Mouse (Mus musculus) midbrain, embryonic 12.5 days (tissue): Measurements from ENCODE around the gene Zfp580. TPM values are rescaled to one million over a fixed set of nuclear protein-coding genes. Genes with fewer than 3 reads are reported as not detected.
A peak's percentile ranks its signal among the peaks of the same experiment; 100 is the strongest.
"Not testable (repeated sequence)": the region's sequence is repeated elsewhere in the genome, so short reads cannot be mapped to it uniquely, and the experiment has no call there.

Source experiments
- ATAC-seq: fragments of 200-750 bp; cut with Nextera tagmentation; 2 replicates; pipeline ENCODE4 v1.8.0; 2017; ENCODE audit warnings: low read depth, moderate TSS enrichment, moderate library complexity; ENCODE audit not compliant: low FRiP score
- H3K27ac ChIP-seq: fragments of 300-500 bp; sonication (generic); replicated peaks from 2 replicates; pipeline ENCODE4 v1.5.1; 2016; ENCODE audit warnings: mild to moderate bottlenecking
- H3K27me3 ChIP-seq: fragments of 300-500 bp; sonication (generic); 2 replicates; pipeline ENCODE4 v1.6.1; 2016; ENCODE audit warnings: mild to moderate bottlenecking
- H3K36me3 ChIP-seq: fragments of 300-500 bp; sonication (generic); 2 replicates; pipeline ENCODE4 v1.6.1; 2016
- H3K4me1 ChIP-seq: fragments of 300-500 bp; sonication (generic); 2 replicates; pipeline ENCODE4 v1.6.1; 2016
- H3K4me2 ChIP-seq: fragments of 300-500 bp; sonication (generic); replicated peaks from 2 replicates; pipeline ENCODE4 v1.6.1; 2016; ENCODE audit warnings: mild to moderate bottlenecking, moderate library complexity
- H3K4me3 ChIP-seq: fragments of 300-500 bp; sonication (generic); 2 replicates; pipeline ENCODE4 v1.5.1; 2016; ENCODE audit warnings: mild to moderate bottlenecking
- H3K9ac ChIP-seq: fragments of 300-500 bp; sonication (generic); replicated peaks from 2 replicates; pipeline ENCODE4 v1.6.1; 2016; ENCODE audit warnings: mild to moderate bottlenecking, moderate library complexity
- H3K9me3 ChIP-seq: fragments of 300-500 bp; sonication (generic); 2 replicates; pipeline ENCODE4 v1.6.1; 2016; ENCODE audit warnings: mild to moderate bottlenecking
- WGBS: fragments of 180-500 bp; shearing (Covaris S2); methylation state at CpG from one replicate; pipeline ENCODE4 v1.1.7; 2016; 5-methylcytosine and 5-hydroxymethylcytosine counted together
- polyA plus RNA-seq: library from polyadenylated mRNA; unstranded; fragments of >200 nt; fragmentation: Nextera tagmentation; extraction: Ambion mirVana; gene quantifications from 2 replicates; pipeline ENCODE4 v1.2.1, GENCODE M21; 2016

Gene Zfp580
- polyA plus RNA-seq, 1 experiment from 2014 or later: 54.6 TPM

DNA sequence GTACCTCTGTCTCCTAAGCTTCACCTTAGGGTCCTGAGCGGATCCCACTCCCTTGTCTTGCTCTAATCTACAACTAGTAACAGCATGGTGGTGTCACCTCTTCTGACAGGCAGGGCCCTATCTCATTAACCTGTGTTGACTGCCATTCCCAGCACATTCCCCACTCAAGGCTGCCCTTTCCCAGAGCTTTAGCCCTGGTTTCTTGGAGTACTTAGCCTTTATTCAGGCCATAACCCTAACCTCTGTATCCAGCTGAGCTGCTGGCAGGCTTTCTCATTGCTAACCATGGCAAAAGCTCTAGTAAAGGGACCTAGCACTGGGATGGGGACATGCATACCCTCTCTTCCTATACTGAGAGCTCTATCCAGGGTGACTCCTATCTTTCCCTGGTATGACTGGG, 7.3 kb downstream of the Zfp580 start:
- H3K9me3 ChIP-seq: no peaks in the 10 kb centered on the region
- no peak overlapping the region for H3K27ac ChIP-seq
- no peak for ATAC-seq
- 91% methylated on average over 1 of the region's 1 CpGs for WGBS
- H3K4me1 ChIP-seq: peaks cover 35% of the 10 kb centered on the region
- H3K4me2 ChIP-seq: no peak overlapping the region
- no peak overlapping the region for H3K4me3 ChIP-seq
- no peak overlapping the region for H3K9ac ChIP-seq
- H3K27me3 ChIP-seq: peaks cover 53% of the 10 kb centered on the region
- H3K36me3 ChIP-seq: no peaks in the 10 kb centered on the region

DNA sequence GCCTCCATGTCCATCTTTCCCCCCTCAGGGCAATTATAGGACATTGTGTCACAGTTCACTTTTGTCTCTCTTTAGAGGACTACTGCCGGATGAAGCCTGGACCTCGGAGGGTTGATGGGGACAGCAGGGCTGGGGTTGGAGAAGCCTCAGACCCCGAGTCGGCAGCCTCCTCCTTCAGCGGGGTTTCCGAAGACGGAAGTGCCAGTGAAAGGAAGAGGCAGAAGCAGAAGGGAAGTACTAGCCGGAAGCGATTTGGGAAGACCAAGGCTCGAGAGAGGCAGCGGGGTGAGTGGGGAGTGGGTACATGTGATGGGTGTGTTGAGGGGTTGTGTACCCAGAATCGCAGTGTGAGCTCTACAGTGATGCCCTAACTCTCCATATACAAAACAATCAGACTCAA, 8.1 kb downstream of the Zfp580 start:
- Histone ChIP-seq H3K4me2 (no peak overlapping the region), H3K9ac (peak overlapping the region; percentile 81; the same call in 1 of the 2 replicates), H3K4me1 (peaks cover 37% of the 10 kb centered on the region), H3K27me3 (peaks cover 45% of the 10 kb centered on the region), H3K27ac (peak overlapping the region; percentile 99; the same call in 1 of the 2 replicates), H3K9me3 (no peaks in the 10 kb centered on the region), H3K4me3 (no peak overlapping the region), H3K36me3 (0 out of 2 replicates have a peak, but pooled peaks cover 3% of the 10 kb centered on the region)
- ATAC-seq: no peak
- WGBS: 94% methylated on average over 12 of the region's 12 CpGs

DNA sequence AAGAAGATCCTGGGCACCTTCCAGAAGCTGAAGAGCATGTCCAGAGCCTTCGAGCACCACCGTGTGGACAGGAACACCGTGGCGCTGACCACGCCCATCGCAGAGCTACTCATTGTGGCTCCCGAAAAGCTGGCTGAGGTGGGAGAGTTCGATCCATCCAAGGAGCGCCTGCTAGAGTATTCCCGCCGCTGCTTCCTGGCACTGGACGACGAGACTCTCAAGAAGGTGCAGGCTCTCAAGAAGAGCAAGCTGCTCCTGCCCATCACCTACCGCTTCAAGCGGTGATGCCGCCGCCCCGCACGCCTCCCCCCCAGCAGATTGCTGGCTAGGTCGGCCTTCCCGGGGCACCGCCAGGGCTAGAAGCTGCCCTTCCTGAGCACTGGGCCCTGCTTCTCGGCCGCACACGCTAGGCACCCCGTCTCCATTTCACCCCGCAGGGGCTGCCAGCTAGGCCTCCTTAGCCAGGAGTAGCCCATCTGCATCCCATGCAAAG, 8.9 kb downstream of the Zfp580 start:
- Histone ChIP-seq H3K9ac (peak overlapping the region; percentile 81), H3K4me2 (peak overlapping the region; percentile 85), H3K9me3 (no peaks in the 10 kb centered on the region), H3K4me3 (peak overlapping the region; percentile 61), H3K4me1 (peaks cover 40% of the 10 kb centered on the region), H3K36me3 (0 out of 2 replicates have a peak, but pooled peaks cover 5% of the 10 kb centered on the region), H3K27me3 (peaks cover 36% of the 10 kb centered on the region), H3K27ac (peak overlapping the region; percentile 99)
- peak; percentile 16 for ATAC-seq
- 4% methylated on average over 27 of the region's 27 CpGs for WGBS

DNA sequence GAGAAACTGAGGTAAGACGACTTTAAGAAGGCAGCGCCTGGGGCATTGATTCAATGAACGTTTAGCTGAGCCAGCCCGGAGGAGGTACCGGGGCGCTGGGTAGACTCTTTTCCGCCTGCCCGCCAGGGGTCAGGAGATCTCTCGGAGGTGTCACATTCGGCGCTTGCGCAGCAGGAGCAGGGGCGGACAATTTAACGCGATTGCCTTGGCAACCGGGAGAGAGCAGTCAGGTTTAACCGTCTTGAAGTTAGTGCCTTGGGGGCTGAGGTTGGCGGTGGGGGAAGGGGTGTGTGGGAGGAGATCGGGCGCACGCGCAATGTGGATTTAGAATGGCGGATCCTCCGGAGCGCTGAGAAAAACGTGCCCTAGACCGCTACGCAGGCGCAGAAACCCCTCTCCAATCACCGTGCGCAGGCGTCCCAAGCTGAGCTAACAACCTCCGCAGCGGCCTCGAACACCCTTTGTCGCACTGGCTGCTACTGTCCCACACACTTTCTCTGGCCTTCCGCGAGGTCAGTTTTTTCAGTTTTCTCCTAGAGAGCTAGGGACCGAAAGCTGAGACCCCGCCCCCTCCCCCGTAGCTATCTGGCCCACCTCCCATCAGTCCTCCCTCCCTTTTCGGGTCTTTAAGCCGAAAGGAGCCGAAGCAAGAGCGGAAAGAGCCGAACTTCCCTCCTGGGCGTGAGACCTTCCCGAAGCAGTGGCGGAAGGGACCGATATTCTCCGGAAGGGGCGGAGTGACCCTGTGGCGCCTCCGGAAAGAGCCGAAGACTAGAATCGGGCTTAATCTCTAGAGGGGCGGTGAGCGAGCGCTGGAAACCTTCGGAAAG, 9.8 kb downstream of the Zfp580 start:
- under 1% methylated on average over 60 of the region's 60 CpGs for WGBS
- peak overlapping the region; percentile 81 for H3K9ac ChIP-seq
- H3K27ac ChIP-seq: peak overlapping the region; percentile 99
- H3K4me2 ChIP-seq: peak overlapping the region; percentile 85
- peaks cover 10% of the 10 kb centered on the region; the same call in 1 of the 2 replicates for H3K36me3 ChIP-seq
- peak overlapping the region; percentile 61 for H3K4me3 ChIP-seq
- ATAC-seq: peak; percentile 87
- H3K27me3 ChIP-seq: peaks cover 27% of the 10 kb centered on the region
- peaks cover 40% of the 10 kb centered on the region for H3K4me1 ChIP-seq
- no peaks in the 10 kb centered on the region for H3K9me3 ChIP-seq

DNA sequence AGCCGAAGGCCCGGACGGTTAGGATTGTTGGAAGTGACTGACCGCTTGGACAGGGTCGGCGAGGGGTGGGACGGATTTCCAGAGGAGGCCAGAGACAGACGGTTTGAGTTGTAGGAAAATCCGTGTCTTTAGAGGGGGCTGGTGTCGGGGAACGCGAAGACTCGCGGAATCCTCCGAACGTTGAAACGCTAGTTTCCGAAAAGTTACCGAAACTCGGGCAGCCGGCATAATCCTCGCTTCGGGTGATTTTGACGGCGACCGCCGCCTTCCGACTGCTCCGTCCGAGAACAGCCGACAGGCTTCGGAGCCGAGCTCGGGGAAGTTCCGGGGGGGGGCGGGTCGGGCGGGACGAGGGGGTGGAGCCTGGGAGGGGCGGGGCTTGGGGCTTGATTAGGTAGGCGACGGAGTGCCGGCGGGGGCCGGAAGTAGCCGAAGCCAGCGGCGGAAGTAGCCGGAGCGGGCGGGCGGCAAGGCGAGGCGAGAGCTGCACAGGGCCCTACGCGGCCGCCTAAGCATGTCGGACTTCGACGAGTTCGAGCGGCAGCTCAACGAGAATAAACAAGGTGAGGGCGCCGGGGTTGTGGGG, 10.5 kb downstream of the Zfp580 start, which contains the start of gene U2af2:
TSS of gene U2af2 (plus strand) at position 370 of the 586 bp plus-strand sequence.
- Histone ChIP-seq H3K9ac (peak within 1 kb of the TSS; percentile 81), H3K9me3 (no peaks in the 10 kb centered on the region), H3K4me2 (peak within 1 kb of the TSS; percentile 85), H3K27me3 (peaks cover 20% of the 10 kb centered on the region), H3K4me3 (peak within 1 kb of the TSS; percentile 61), H3K36me3 (peaks cover 17% of the 10 kb centered on the region), H3K4me1 (peaks cover 37% of the 10 kb centered on the region), H3K27ac (peak within 1 kb of the TSS; percentile 99)
- under 1% methylated on average over 63 of the region's 65 CpGs for WGBS
- peak; percentile 80 for ATAC-seq

DNA sequence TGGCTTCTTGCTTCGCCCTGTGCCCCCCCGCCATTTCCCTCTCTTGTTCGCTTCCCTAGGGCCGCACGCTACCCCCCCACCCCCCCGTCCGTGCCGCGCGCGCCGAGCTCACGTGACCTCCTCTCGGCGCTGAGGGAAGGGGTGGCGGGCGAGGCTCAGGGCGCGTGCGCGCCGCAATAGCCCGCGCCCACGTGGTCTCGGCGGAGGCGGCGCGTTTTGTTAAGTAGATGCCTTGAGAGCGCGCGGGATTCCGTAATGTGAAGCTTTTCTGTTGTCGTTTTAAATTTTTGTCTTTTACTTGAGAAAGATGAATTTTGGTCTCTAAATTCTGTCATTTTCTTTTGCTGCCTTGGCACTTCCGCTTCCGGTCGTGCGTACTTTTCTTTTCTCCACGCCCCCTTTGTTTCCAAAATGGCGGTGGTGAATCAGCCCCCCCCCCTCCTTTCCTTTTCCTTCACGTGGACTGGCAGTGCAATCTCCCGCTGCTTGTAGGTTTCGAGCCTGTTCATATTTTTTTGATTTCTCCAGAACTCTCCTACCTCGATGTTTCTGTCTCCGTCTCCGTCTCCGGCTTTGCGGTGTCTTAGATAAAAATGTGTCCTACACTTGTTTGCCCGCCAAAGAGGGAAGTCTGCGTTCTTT, 11.1 kb downstream of the Zfp580 start:
- H3K4me3 ChIP-seq: peak overlapping the region; percentile 61
- H3K27me3 ChIP-seq: peaks cover 14% of the 10 kb centered on the region
- H3K9ac ChIP-seq: peak overlapping the region; percentile 81
- peaks cover 33% of the 10 kb centered on the region for H3K4me1 ChIP-seq
- peak overlapping the region; percentile 85 for H3K4me2 ChIP-seq
- peaks cover 23% of the 10 kb centered on the region for H3K36me3 ChIP-seq
- no peaks in the 10 kb centered on the region for H3K9me3 ChIP-seq
- peak; percentile 44 for ATAC-seq
- peak overlapping the region; percentile 99 for H3K27ac ChIP-seq
- under 1% methylated on average over 34 of the region's 51 CpGs for WGBS

DNA sequence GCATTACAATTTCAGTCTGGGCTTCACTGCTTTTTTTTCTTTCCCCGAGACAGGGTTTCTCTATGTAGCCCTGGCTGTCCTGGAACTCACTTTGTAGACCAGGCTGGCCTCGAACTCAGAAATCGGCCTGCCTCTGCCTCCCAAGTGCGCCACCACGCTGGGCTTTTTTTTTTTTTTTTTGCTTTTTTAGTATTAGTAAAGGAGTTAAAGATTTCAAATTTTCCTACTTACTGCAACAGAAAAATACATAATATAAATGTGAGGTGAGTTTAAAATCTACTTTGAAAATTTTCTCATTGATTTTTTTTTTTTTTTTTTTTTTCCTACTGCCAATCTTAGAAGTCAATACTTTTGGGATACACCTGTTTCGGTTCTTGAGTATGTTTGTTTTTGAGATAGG, 13.5 kb downstream of the Zfp580 start:
- ATAC-seq: no peak
- no peaks in the 10 kb centered on the region for H3K9me3 ChIP-seq
- H3K27ac ChIP-seq: no peak overlapping the region
- H3K4me2 ChIP-seq: no peak overlapping the region
- peaks cover 27% of the 10 kb centered on the region for H3K4me1 ChIP-seq
- 96% methylated on average over 6 of the region's 6 CpGs for WGBS
- peaks cover 47% of the 10 kb centered on the region for H3K36me3 ChIP-seq
- H3K27me3 ChIP-seq: no peaks in the 10 kb centered on the region
- no peak overlapping the region for H3K9ac ChIP-seq
- no peak overlapping the region for H3K4me3 ChIP-seq

DNA sequence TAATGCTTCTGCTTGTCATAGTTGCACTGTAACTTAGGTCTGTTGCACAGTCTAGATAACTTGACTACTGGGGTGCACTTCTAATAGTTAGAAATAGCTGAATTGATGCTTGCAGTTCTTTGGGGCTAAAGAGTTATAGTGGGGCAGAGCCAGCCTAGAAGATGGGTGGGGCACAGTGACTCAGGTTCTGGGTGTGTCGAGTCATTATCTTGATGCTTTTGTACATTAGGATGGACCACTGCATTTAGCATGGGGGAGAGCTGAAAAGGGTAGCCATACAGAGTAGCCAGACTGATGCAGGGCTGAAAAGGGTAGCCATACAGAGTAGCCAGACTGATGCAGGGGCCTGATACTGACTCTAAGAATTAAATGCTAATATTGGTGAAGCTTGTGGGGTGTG, 22.2 kb downstream of the Zfp580 start:
- H3K27me3 ChIP-seq: no peaks in the 10 kb centered on the region
- H3K4me2 ChIP-seq: no peak overlapping the region
- H3K4me3 ChIP-seq: no peak overlapping the region
- peaks cover 96% of the 10 kb centered on the region for H3K36me3 ChIP-seq
- H3K27ac ChIP-seq: no peak overlapping the region
- no peaks in the 10 kb centered on the region for H3K9me3 ChIP-seq
- no peak for ATAC-seq
- no peaks in the 10 kb centered on the region for H3K4me1 ChIP-seq
- no peak overlapping the region for H3K9ac ChIP-seq
- WGBS: 97% methylated on average over 1 of the region's 1 CpGs

DNA sequence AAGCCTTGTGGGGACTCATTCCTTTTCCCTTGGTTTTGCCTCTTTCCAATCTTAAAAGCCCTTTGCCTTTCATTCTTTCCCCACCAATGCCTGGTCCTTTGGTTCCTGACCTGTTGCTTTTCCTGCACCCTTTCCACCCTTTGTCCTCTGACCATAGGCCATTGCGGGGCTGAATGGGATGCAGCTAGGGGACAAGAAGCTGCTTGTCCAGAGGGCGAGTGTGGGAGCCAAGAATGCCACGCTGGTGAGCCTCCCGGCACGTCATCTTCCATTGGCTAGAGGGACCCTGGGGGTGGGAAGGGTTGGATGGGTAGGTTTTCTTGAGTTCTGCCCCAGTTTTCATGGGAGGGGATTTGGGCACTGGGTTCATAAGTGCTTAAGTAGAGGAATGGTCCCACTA, 23.6 kb downstream of the Zfp580 start:
- Histone ChIP-seq H3K9me3 (no peaks in the 10 kb centered on the region), H3K27me3 (no peaks in the 10 kb centered on the region), H3K36me3 (peaks cover 87% of the 10 kb centered on the region), H3K27ac (no peak overlapping the region), H3K4me3 (no peak overlapping the region), H3K4me2 (no peak overlapping the region), H3K4me1 (no peaks in the 10 kb centered on the region), H3K9ac (no peak overlapping the region)
- ATAC-seq: no peak
- 90% methylated on average over 5 of the region's 5 CpGs for WGBS

DNA sequence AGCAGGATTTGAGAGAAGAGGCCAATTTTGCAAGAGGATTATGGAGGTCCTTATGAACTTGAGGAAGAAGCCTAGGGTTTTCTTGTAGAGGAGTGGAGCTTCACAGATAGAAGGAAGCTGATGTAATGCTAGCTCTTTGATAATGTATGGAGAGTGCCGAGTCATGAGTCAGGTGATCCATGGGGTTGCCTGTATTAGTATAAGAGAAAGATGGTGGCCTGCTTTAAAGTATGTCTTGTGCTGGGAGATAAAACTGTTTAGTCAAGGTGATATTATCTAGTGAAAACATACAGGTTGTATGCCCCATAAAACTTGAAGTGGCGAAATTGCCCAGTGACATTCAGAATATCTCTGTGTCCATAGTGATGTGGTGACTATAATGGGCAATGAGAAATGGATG, 25.6 kb downstream of the Zfp580 start:
- Histone ChIP-seq H3K27ac (no peak overlapping the region), H3K9ac (no peak overlapping the region), H3K27me3 (no peaks in the 10 kb centered on the region), H3K9me3 (no peaks in the 10 kb centered on the region), H3K36me3 (peaks cover 68% of the 10 kb centered on the region), H3K4me1 (peaks cover 10% of the 10 kb centered on the region), H3K4me2 (no peak overlapping the region), H3K4me3 (no peak overlapping the region)
- ATAC-seq: no peak
- 94% methylated on average over 2 of the region's 2 CpGs for WGBS

DNA sequence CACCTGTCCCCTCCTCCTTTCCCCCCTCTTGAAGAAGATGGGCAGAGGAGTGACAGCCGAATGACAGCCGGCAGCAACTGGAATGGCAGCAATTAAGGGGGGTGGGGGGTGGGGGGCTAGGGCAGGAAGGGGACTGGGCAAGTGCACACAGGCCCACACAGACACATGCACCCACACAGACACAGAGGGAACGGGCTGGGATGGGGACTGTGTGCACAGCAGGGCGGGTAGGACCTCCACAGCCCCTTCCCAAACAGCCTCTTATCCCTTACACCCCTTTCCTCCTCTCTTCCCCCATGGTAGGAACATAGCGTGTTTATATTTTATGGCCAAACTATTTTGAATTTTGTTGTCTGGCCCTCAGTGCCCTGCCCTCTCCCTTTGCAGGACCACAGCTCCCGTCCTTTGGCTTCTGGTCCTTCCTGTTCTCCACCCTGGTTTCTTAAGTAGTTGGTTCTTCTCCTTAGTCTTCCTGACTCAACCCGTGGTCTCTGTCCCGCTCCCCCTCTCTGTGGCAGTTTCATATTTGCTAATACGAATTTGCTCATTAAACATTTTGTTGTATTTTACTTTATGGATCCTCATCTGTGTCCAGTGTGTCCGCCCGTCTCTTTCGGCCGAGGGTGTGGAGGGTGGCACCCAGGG, 28.1 kb downstream of the Zfp580 start:
- not testable (repeated sequence) for H3K4me1 ChIP-seq, H3K9me3 ChIP-seq, H3K27me3 ChIP-seq
- peak overlapping the region; percentile 44; the same call in 1 of the 2 replicates for H3K9ac ChIP-seq
- H3K36me3 ChIP-seq: peaks cover 55% of the 10 kb centered on the region
- H3K4me3 ChIP-seq: peak overlapping the region; percentile 99
- peak; percentile 19 for ATAC-seq
- peak overlapping the region; percentile 89 for H3K27ac ChIP-seq
- H3K4me2 ChIP-seq: peak overlapping the region; percentile 83
- whole genome bisulfite sequencing: 53% methylated on average over 9 of the region's 13 CpGs
